Mouse (Mus musculus): Measurements from ENCODE around the gene Gstm2. TPM values are rescaled to one million over a fixed set of nuclear protein-coding genes. Genes with fewer than 3 reads are reported as not detected.

The Gstm2 gene
- polyA plus RNA-seq (2014; fragmentation: Nextera tagmentation; extraction: Ambion mirVana) = 59.8 and 68.2 TPM in 2 replicates

DNA sequence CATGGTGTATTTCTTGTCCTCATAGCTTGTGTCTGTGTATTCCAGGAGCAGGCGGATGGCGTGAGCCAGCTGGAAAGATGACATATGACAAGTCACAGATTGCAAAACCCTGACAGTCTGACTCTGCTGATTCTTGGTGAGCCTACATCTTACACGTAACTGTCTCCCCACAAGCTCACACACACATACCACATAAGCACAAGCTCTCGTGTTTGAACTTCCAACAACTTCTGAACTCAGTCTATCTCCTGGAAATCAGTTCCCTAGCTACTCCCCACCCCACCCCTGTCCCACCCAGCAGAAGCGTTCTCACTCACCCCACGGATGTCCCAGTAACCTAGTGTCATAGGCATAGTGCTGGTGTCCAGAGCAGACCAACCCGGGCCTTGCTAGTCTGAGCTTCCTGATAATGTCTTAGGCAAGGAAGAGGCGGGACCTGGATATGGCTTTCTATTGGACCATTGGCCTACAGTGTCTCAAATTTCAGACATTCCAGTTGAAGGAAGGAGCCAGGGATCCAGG is at the start of gene Gstm2:
TSS of gene Gstm2 (minus strand) at position 413 of the 522 bp plus-strand sequence.
- H3K9ac ChIP-seq (ENCODE audit: low read length) = peak within 1 kb of the TSS; percentile 13; the same call in 1 of the 2 replicates

DNA sequence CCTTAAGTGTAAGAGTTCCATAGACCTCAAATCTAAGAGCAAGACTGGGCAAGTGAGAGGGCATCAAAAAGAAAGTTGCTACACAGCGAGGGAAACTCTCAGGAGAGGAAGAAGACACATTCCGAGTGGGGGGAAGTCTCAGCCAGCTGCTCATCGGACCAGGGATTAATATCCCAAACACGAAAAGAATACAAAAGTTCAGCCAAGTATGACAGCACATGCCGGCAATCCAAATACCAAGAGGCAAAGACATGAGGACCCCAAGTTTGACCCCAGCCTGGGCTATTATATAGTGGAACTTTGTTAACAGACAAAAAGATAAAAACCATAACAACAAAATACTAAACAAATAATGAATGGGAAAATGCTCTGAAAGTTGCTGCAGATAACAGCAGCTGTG is 46.9 kb upstream of the Gstm2 start:
- no peak for ATAC-seq (ENCODE audit: insufficient number of reproducible peaks, insufficient read depth, low FRiP score, low read depth)
- 63% methylated on average over 5 of the region's 5 CpGs for WGBS
- H3K4me2 ChIP-seq (ENCODE audit: low read length) = no peak overlapping the region
- no peaks in the 10 kb centered on the region for H3K36me3 ChIP-seq (ENCODE audit: control insufficient read depth, insufficient read depth, low read length)
- no peak overlapping the region for H3K9ac ChIP-seq (ENCODE audit: low read length)
- H3K4me1 ChIP-seq (ENCODE audit: control insufficient read depth in 2 of 2, insufficient read depth in 2 of 2, low read length in 2 of 2) = no peaks in the 10 kb centered on the region
- no peaks in the 10 kb centered on the region for H3K9me3 ChIP-seq (ENCODE audit: control insufficient read depth, low read length)
- H3K27me3 ChIP-seq (ENCODE audit: control insufficient read depth, insufficient read depth, low read length) = no peaks in the 10 kb centered on the region
- H3K27ac ChIP-seq (replicated peaks in 1 of 2; ENCODE audit: control insufficient read depth in 1 of 2, insufficient read depth in 1 of 2, low read depth in 2 of 2, low read length in 2 of 2) = no peak overlapping the region
- no peak overlapping the region for H3K4me3 ChIP-seq (ENCODE audit: control insufficient read depth in 1 of 2, insufficient read depth in 1 of 2, low read depth in 1 of 2, low read length in 2 of 2)

More for the DNA sequence above, at the start of gene Gstm2:
- Histone ChIP-seq H3K4me3 (ENCODE audit: control insufficient read depth in 1 of 2, insufficient read depth in 1 of 2, low read depth in 1 of 2, low read length in 2 of 2) (peak within 1 kb of the TSS; percentile 18 to 26; a peak in 2 of 4 replicates), H3K9me3 (ENCODE audit: control insufficient read depth, low read length) (no peaks in the 10 kb centered on the region), H3K27ac (replicated peaks in 1 of 2; ENCODE audit: control insufficient read depth in 1 of 2, insufficient read depth in 1 of 2, low read depth in 2 of 2, low read length in 2 of 2) (peak within 1 kb of the TSS; percentile 22 to 66; a peak in 3 of 4 replicates), H3K27me3 (ENCODE audit: control insufficient read depth, insufficient read depth, low read length) (no peaks in the 10 kb centered on the region), H3K4me2 (ENCODE audit: low read length) (peak within 1 kb of the TSS; percentile 52), H3K36me3 (ENCODE audit: control insufficient read depth, insufficient read depth, low read length) (no peaks in the 10 kb centered on the region), H3K4me1 (ENCODE audit: control insufficient read depth in 2 of 2, insufficient read depth in 2 of 2, low read length in 2 of 2) (peaks cover 5 to 7% of the 10 kb centered on the region in 2 experiments)
- ATAC-seq (ENCODE audit: insufficient number of reproducible peaks, insufficient read depth, low FRiP score, low read depth) = peak; percentile 77; the same call in 1 of the 2 replicates
- 26% methylated on average over 8 of the region's 8 CpGs for WGBS

GRCm38 (mm10) chr3:108032113-108032512 is 45.9 kb upstream of the Gstm2 start:
- Histone ChIP-seq H3K27me3 (ENCODE audit: control insufficient read depth, insufficient read depth, low read length) (no peaks in the 10 kb centered on the region), H3K36me3 (ENCODE audit: control insufficient read depth, insufficient read depth, low read length) (no peaks in the 10 kb centered on the region), H3K4me1 (ENCODE audit: control insufficient read depth in 2 of 2, insufficient read depth in 2 of 2, low read length in 2 of 2) (no peaks in the 10 kb centered on the region), H3K4me3 (ENCODE audit: control insufficient read depth in 1 of 2, insufficient read depth in 1 of 2, low read depth in 1 of 2, low read length in 2 of 2) (no peak overlapping the region), H3K4me2 (ENCODE audit: low read length) (no peak overlapping the region), H3K9ac (ENCODE audit: low read length) (no peak overlapping the region), H3K9me3 (ENCODE audit: control insufficient read depth, low read length) (no peaks in the 10 kb centered on the region), H3K27ac (replicated peaks in 1 of 2; ENCODE audit: control insufficient read depth in 1 of 2, insufficient read depth in 1 of 2, low read depth in 2 of 2, low read length in 2 of 2) (no peak overlapping the region)
- no peak for ATAC-seq (ENCODE audit: insufficient number of reproducible peaks, insufficient read depth, low FRiP score, low read depth)

DNA sequence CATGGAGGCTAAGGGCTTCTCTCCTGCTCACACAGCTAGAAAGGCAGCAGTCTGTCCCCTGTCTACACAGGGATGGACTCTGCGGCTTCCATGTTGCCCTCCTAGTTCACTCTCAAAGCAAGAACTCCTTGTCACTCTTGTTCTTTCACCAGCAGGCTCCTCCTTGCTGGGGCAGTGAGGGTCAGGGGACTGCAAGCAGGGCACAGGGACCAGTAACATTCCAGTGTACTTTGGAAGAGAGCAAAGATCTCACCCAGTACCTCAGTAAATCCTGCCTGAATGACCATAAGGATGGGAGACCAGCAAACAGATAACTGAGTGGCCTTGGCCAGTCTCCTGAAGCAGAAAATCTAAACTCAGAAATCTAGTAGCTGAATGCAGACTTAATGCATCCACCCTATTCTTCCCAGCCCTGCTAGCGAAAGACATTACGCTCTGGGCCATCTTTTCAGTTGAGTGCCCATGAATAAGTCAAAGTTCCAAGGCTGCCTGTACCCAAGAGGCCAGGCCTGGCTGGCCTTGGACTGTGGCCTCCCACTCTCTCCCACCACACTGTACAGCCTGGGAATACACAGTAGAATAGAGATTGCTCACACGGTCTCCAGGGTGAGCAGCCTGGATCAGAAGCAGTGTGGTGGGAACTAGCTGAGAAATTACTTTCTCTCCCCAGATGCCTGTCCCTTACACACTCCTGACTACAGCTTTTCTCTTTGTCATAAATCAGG is 42.5 kb upstream of the Gstm2 start:
- no peak overlapping the region for H3K27ac ChIP-seq (replicated peaks in 1 of 2; ENCODE audit: control insufficient read depth in 1 of 2, insufficient read depth in 1 of 2, low read depth in 2 of 2, low read length in 2 of 2)
- WGBS = 79% methylated on average over 4 of the region's 4 CpGs
- H3K4me1 ChIP-seq (ENCODE audit: control insufficient read depth in 2 of 2, insufficient read depth in 2 of 2, low read length in 2 of 2) = no peaks in the 10 kb centered on the region
- no peak overlapping the region for H3K4me2 ChIP-seq (ENCODE audit: low read length)
- no peaks in the 10 kb centered on the region for H3K36me3 ChIP-seq (ENCODE audit: control insufficient read depth, insufficient read depth, low read length)
- ATAC-seq (ENCODE audit: insufficient number of reproducible peaks, insufficient read depth, low FRiP score, low read depth) = no peak
- no peak overlapping the region for H3K9ac ChIP-seq (ENCODE audit: low read length)
- H3K9me3 ChIP-seq (ENCODE audit: control insufficient read depth, low read length) = no peaks in the 10 kb centered on the region
- H3K4me3 ChIP-seq (ENCODE audit: control insufficient read depth in 1 of 2, insufficient read depth in 1 of 2, low read depth in 1 of 2, low read length in 2 of 2) = no peak overlapping the region
- no peaks in the 10 kb centered on the region for H3K27me3 ChIP-seq (ENCODE audit: control insufficient read depth, insufficient read depth, low read length)

GRCm38 (mm10) chr3:108026597-108026996 is 40.3 kb upstream of the Gstm2 start:
- H3K27ac ChIP-seq (replicated peaks in 1 of 2; ENCODE audit: control insufficient read depth in 1 of 2, insufficient read depth in 1 of 2, low read depth in 2 of 2, low read length in 2 of 2) = no peak overlapping the region
- no peak overlapping the region for H3K4me2 ChIP-seq (ENCODE audit: low read length)
- no peak for ATAC-seq (ENCODE audit: insufficient number of reproducible peaks, insufficient read depth, low FRiP score, low read depth)
- H3K4me3 ChIP-seq (ENCODE audit: control insufficient read depth in 1 of 2, insufficient read depth in 1 of 2, low read depth in 1 of 2, low read length in 2 of 2) = no peak overlapping the region
- 83% methylated on average over 1 of the region's 1 CpGs for WGBS
- H3K4me1 ChIP-seq (ENCODE audit: control insufficient read depth in 2 of 2, insufficient read depth in 2 of 2, low read length in 2 of 2) = no peaks in the 10 kb centered on the region
- no peaks in the 10 kb centered on the region for H3K27me3 ChIP-seq (ENCODE audit: control insufficient read depth, insufficient read depth, low read length)
- no peaks in the 10 kb centered on the region for H3K9me3 ChIP-seq (ENCODE audit: control insufficient read depth, low read length)
- no peak overlapping the region for H3K9ac ChIP-seq (ENCODE audit: low read length)
- H3K36me3 ChIP-seq (ENCODE audit: control insufficient read depth, insufficient read depth, low read length) = no peaks in the 10 kb centered on the region

DNA sequence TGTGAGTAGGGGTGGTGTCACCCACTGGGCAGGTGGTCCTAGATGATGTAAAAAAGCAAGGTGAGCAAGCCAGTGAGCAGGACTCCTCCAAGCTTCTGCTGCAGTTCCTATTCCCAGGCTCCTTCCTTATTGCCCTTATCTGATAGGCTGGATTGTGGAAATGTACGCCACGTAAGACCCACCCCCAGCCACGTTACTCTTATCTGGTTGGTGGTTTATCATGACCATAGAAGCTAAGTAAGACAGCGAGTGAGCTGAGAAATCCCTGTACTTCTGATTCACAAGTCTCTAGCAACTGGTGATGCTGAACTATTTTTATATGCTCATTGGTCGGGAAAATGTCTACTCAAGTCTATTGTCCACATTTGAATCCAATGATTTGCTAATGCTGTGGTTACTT is 39.8 kb upstream of the Gstm2 start:
- H3K4me2 ChIP-seq (ENCODE audit: low read length) = no peak overlapping the region
- no peaks in the 10 kb centered on the region for H3K4me1 ChIP-seq (ENCODE audit: control insufficient read depth in 2 of 2, insufficient read depth in 2 of 2, low read length in 2 of 2)
- H3K27me3 ChIP-seq (ENCODE audit: control insufficient read depth, insufficient read depth, low read length) = no peaks in the 10 kb centered on the region
- no peak overlapping the region for H3K9ac ChIP-seq (ENCODE audit: low read length)
- H3K27ac ChIP-seq (replicated peaks in 1 of 2; ENCODE audit: control insufficient read depth in 1 of 2, insufficient read depth in 1 of 2, low read depth in 2 of 2, low read length in 2 of 2) = no peak overlapping the region
- 52% methylated on average over 5 of the region's 5 CpGs for WGBS
- no peak overlapping the region for H3K4me3 ChIP-seq (ENCODE audit: control insufficient read depth in 1 of 2, insufficient read depth in 1 of 2, low read depth in 1 of 2, low read length in 2 of 2)
- ATAC-seq (ENCODE audit: insufficient number of reproducible peaks, insufficient read depth, low FRiP score, low read depth) = no peak
- no peaks in the 10 kb centered on the region for H3K36me3 ChIP-seq (ENCODE audit: control insufficient read depth, insufficient read depth, low read length)
- H3K9me3 ChIP-seq (ENCODE audit: control insufficient read depth, low read length) = no peaks in the 10 kb centered on the region

DNA sequence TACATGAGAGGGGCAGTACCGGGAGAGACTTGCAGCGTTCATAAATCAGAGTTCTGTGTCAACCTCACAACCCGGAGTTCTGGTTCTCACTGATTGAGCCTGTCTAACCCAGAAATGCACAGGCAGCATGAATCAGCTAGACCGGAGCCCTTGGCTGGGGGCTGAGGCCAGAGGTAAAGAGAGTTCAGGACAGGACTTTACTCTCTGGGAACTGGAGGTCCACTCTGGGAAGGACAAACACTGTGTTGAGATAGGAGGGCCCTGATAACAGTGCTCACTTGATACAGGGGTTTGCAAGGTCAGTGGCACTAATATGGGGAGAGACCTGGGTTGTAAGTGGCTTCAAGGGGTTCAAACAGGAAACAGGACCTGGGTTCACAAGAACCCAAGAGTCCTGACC is 39.1 kb upstream of the Gstm2 start:
- H3K9ac ChIP-seq (ENCODE audit: low read length) = no peak overlapping the region
- ATAC-seq (ENCODE audit: insufficient number of reproducible peaks, insufficient read depth, low FRiP score, low read depth) = no peak

More for the DNA sequence above, 39.1 kb upstream of the Gstm2 start:
- Histone ChIP-seq H3K9me3 (ENCODE audit: control insufficient read depth, low read length) (no peaks in the 10 kb centered on the region), H3K4me3 (ENCODE audit: control insufficient read depth in 1 of 2, insufficient read depth in 1 of 2, low read depth in 1 of 2, low read length in 2 of 2) (no peak overlapping the region), H3K36me3 (ENCODE audit: control insufficient read depth, insufficient read depth, low read length) (no peaks in the 10 kb centered on the region), H3K4me1 (ENCODE audit: control insufficient read depth in 2 of 2, insufficient read depth in 2 of 2, low read length in 2 of 2) (peaks cover 6% of the 10 kb centered on the region in 2 experiments; a peak in 2 of 4 replicates), H3K4me2 (ENCODE audit: low read length) (no peak overlapping the region), H3K27ac (replicated peaks in 1 of 2; ENCODE audit: control insufficient read depth in 1 of 2, insufficient read depth in 1 of 2, low read depth in 2 of 2, low read length in 2 of 2) (no peak overlapping the region), H3K27me3 (ENCODE audit: control insufficient read depth, insufficient read depth, low read length) (no peaks in the 10 kb centered on the region)
- WGBS = 56% methylated on average over 4 of the region's 4 CpGs
